Comparison of ENCODE assay signal across 8 mouse cellular contexts in genomic region chr6:145863065-145863971, GRCm38 (mm10). TPM values are rescaled to one million over a fixed set of nuclear protein-coding genes. Genes with fewer than 3 reads are reported as not detected.
DNase-seq lines count a peak whose midpoint lies in the region; ATAC-seq and TF ChIP-seq lines count a peak whose summit lies in the region.

No protein-coding gene starts in this region.

- H3K36me3 ChIP-seq in forebrain, embryonic 16.5 days (ENCODE audit: control insufficient read depth, insufficient read depth): no peaks in the 10 kb centered on the region

- under 1% methylated on average over 100 of the region's 105 CpGs for WGBS in forebrain, embryonic 16.5 days

- no peak for TF ChIP-seq CTCF in layer of hippocampus, adult 2 months (conservative IDR thresholded peaks at IDR 0.05)

- intact Hi-C loops in heart, postnatal 25 days (cut with DNase I): loop anchor here (5.0 kb wide), 1 partner anchor 299 kb away; no protein-coding TSS in a partner anchor

- peaks cover 34% of the 10 kb centered on the region for H3K4me1 ChIP-seq in forebrain, embryonic 16.5 days (replicated peaks; ENCODE audit: control insufficient read depth, insufficient read depth, low read length)

- ATAC-seq in forebrain, embryonic 16.5 days: peak; percentile 64

- H3K4me3 ChIP-seq in forebrain, embryonic 16.5 days (replicated peaks; ENCODE audit: low read length): peak overlapping the region; percentile 57
- H3K4me3 ChIP-seq in layer of hippocampus, adult 2 months: peak overlapping the region; percentile 84

- H3K9ac ChIP-seq in forebrain, embryonic 16.5 days (replicated peaks; ENCODE audit: low read depth, low read length): peak overlapping the region; percentile 67

- peaks cover 32% of the 10 kb centered on the region for H3K27me3 ChIP-seq in forebrain, embryonic 16.5 days (replicated peaks; ENCODE audit: control insufficient read depth, insufficient read depth, low read length)

- H3K27ac ChIP-seq in forebrain, embryonic 16.5 days (ENCODE audit: low read length): no peak overlapping the region
- H3K27ac ChIP-seq in layer of hippocampus, adult 2 months: peak overlapping the region; percentile 99

- peak overlapping the region; percentile 77 for H3K4me2 ChIP-seq in forebrain, embryonic 16.5 days (ENCODE audit: low read length)

- DNase-seq in Muller cell, postnatal 12 days (ENCODE audit: inconsistent ontology term): peak; percentile 97
- DNase-seq in cerebellum, adult 11 months: peak; percentile 82
- DNase-seq in heart, postnatal 25 days (ENCODE audit: low spot score): peak; percentile 70
- DNase-seq in layer of hippocampus, adult 2 months (ENCODE audit: low spot score in 2 of 2): peak; percentile 72 to 75
- DNase-seq in lung, adult 18-20 months: peak; percentile 70 to 72
- peak; percentile 48 for DNase-seq in ovary, adult 18-20 months (ENCODE audit: low spot score)
- DNase-seq in urinary bladder, postnatal 36 days (ENCODE audit: low spot score in 2 of 2): peak; percentile 57 to 82

- H3K9me3 ChIP-seq in forebrain, embryonic 16.5 days (ENCODE audit: control insufficient read depth, low read length): no peaks in the 10 kb centered on the region

RNA-seq across cellular contexts. Expression of gene Bhlhe41, which starts 2.0 kb away (rescaled TPM):
- polyA plus RNA-seq in forebrain, embryonic 16.5 days (2015; fragmentation: Nextera tagmentation; extraction: Ambion mirVana): 2.6 and 4.5 TPM in 2 replicates
- 10 to 100 TPM; 12.5 to 26.5 TPM for total RNA-seq in heart, postnatal 25 days (2021)
- total RNA-seq in layer of hippocampus, adult 2 months (2021): 10 to 100 TPM; 45.2 to 47.1 TPM
